Mouse (Mus musculus) adrenal gland, adult (tissue): ENCODE data around the gene Meaf6.

Source experiments
- DNase-seq, 2 experiments: peaks; one replicate each; pipeline ENCODE4 v3.0.0; 2022 to 2023; ENCODE audit warnings: low spot score in 1 of 2; ENCODE audit not compliant: inconsistent age in 2 of 2

Gene Meaf6

DNA sequence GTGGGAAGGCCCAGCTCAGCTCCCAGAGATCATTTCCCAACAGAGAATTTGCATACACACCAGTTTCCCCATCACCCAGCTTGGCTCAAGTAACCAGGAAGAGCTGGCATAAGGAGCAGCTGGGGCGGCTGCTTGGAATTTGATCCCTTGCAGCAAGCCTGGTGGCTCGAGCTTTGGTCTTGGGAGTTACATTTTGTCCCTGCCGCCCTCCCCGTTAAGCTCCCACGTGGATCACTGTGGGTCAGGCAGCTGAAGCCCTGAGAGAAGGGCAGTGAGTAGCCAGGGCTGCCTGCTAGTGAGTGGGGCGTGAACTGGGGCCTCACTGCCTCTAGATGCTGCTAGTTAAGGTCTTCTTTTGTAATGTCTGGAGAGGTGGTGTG lies 30.8 kb downstream of the Meaf6 start:
- no peak for DNase-seq

DNA sequence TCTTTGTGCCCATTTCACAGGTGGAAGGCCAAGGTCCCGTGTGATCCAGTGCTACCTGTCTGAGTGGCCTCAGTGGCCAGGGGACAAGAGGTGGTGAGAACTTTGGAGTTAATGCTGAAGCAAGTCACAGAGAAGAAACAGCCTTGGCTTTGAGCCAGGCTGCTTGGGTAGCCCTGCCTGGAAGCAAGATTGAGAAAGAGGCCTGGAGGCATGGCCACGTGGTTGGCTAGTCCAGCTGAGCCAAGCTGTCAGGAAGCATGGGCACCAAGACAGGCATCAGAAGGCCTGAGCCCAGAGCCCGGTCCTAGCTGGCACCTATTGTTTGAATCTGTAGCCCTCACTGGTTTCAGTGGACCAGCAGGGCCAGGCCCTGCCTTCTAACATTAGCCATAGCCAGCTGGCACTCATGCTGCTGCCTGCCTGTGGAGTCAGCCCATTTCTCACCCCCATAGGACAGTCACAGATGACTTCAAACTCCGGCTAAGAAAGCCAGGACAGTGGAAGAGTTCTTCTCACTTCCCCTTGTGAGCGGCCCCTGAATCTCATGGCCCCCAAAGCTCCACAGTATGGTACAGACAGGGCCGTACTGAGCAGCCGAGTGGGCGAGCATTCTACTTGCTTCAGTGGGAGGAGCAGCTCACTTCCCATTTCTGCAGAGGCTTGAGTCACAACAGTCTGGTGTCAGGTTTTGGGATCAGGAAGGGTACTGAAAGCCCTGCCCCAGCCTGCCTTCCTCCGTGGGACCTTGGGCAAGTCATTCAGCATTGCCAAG lies 31.3 kb downstream of the Meaf6 start:
- DNase-seq = peak; percentile 78 to 93

DNA sequence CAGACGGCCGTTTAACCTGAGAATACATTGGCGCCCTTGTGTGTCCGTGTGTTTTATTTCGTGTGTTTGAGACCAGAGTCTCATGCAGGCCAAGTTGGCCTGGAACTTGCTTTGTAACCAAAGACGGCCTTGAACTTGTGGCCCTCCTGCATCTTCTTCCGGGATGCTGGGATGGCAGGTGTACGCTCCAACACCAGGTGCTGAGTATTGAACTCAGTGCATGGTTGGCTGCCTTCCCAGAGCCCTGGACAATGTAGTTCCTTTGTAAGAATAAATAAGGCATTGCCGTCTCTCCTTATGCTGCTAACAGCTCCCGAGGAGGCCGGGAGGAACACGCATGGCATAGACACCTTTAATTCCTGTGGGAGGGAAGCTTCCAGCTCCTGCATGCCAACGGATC lies 32.0 kb downstream of the Meaf6 start:
- no peak for DNase-seq

DNA sequence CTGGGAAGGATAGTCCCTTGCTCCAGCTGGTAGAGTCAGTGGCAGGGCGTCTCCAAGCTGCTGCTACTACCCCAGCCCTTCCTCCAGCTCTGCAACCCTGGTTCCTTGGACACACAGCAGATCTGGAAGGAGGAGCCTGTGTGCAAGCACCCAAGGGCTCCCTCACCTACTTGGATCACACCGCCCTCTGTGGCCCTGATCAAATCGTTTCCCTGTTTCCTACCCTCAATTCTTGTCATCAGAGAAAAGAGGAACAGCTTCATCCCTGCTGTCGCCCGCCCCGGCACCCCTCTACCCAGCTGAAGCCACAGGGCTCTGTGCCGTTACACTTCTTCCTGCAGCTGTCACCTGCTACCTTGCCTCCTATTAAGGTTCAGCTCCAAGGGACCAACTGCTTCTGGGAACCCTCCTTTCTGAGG lies 33.0 kb downstream of the Meaf6 start:
- peak in 1 of 2 experiments; percentile 75 for DNase-seq

DNA sequence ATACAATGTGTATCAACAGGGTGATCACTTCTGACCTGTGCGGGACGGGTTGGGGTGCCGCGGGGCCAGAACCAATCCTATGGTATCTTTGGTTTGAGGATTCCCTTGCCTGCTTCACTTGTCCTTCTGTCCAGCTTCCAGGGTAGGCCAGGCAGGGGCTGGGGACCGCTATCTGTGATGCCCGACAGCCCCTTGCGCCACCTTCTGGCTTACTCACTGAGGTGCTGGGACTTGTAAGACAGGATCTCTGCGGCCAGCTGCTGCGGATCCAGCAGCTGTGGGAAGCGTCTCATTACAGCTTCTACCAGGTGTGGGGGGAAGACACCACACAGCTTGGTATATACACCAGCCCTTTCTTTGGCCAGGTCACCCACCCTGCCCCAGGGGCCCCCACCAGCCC lies 34.1 kb downstream of the Meaf6 start:
- peak in 1 of 2 experiments; percentile 49 for DNase-seq

DNA sequence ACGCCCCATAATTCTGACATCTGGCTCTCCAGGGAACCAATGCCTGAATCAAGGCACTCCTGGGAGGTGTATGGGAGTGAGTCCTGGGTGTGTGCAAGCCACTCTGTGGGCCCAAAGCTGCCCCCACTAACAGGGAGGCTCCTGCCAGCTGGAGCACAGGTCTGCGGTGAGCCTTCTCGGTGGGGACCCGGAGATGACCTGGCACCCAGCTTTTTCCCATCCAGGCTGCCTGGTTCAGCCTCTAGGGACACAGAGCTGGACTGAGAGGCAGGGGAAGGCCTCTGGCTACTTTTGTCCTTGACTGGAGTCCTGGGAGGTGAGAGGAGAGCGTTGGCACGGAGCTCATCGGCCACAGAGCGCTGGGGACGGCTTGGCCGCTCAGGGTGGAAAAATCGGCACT lies 34.8 kb downstream of the Meaf6 start:
- peak in 1 of 2 experiments; percentile 63 for DNase-seq

DNA sequence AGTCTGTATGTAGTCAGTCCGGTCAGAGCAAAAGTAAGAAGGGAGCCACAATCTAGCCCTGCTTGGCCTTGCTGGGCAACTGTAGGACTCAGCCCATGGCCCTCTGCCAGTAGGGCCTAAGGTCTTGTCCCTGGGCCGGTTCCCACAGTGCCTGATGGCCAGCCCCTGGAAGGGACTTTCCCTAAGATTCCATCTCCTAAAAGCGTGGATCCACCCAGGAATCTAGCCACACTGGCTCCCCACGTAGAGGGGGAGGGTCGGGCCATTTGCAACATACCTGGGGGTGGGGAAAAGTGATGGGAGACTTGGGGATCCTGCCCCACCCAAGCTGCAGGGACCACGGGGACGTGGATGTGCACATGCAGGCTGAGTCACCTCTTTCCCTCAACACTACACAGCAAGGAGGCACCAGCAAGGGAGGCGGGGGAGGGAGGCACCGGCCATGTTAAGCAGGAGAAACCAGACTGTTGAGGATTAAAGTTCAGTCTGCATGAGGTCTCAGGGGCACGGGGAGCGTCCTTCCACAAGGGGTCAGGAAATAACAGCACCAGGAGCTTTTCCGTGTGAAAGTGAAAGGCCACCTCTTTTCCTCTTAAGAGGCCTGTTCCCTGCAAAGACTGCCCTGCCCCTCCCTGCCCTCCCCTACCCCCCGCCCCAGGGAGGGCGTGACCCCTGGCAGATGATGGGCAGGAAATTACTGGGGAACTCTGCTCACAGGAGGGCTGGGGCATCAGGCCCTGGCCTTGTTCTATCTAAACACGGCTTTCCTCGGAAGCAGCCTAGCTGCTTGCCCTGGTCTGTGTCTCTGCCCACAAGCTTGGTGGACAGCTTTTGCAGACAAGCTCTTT lies 37.7 kb downstream of the Meaf6 start:
- DNase-seq = peak; percentile 84 to 97

DNA sequence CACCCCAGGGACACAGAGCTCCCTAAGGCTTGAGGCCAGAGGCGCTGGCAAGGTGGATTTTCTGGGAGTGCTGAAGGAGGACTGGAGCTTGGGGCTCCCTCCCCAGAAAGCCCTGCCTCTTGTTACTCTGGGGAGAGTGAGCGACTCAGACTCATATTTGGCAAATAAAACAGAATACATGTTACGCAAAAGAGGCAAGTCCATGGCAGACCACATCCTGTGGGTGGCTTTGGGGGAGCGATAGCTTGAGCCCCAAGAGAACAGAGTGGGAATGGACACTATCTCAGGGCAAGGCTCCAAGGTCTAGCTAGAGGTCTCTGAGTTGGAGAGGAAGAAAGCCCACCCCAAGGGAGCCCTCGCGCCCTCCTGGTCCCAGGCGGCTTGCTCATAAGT lies 38.3 kb downstream of the Meaf6 start:
- no peak for DNase-seq

DNA sequence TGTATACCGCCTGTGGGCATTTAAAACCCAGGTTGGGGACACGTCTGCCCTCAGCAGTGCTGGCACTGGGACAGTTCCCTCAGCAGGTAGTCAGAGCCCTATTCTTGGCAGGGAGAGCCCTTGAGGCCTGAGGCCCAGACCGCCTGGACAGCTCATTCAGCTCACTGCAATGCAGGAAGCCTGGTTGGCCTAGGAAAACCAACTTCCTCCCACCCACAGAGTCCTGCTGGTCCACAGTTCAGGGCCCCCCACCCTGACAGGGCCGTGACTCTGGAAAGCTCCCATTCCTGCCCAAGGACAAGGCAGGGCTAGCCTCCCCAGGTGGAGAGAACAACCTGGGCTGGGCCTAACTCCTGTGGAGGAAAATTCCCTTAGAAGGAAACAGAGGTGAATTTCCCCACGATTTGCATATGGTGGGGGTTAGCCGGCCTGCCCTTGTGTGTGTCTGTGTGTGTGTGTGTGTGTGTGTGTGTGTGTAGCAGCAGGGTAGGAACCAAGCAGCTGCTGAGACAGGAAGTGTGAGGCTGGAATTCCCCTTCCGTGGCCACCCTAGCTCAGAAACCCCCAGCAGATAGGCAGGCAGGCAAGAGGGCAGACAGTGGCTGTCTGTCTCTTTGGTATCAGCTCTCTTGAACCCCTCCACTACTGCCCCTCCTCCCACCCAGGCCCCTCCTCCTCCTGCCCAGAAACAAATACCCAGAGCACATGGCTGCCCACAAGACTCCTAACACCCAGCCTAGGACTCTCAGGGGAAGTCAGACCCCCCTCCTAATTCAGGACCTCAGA lies 39.7 kb downstream of the Meaf6 start:
- DNase-seq = peak; percentile 37 to 77

DNA sequence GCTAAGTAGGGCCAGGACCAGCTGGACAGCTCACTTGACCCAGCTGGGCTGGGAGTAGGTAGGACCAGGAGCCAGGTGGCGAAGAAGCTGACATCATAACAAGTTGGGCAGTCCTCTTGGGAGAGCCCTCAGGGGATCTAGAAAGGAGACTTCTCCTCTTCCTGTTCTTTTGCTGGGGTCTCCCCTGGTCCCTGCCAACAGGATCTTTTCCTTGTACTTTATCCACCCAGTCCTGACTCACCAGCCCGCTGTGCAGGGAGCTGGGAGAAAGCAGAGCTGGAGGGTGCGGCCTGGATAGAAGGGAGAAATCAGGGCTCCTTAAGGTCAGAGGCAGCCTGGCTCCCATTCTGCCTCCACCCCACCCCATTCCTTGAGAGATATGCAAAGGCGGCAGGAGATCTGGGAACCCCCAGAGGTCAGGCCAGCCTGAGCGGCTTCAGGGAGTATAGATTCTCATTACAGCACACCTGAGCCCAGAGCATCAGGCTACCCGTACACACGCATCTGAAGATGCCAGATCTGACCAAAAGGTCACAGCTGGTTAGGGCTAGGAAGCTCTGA lies 40.5 kb downstream of the Meaf6 start:
- DNase-seq = peak in 1 of 2 experiments; percentile 54

DNA sequence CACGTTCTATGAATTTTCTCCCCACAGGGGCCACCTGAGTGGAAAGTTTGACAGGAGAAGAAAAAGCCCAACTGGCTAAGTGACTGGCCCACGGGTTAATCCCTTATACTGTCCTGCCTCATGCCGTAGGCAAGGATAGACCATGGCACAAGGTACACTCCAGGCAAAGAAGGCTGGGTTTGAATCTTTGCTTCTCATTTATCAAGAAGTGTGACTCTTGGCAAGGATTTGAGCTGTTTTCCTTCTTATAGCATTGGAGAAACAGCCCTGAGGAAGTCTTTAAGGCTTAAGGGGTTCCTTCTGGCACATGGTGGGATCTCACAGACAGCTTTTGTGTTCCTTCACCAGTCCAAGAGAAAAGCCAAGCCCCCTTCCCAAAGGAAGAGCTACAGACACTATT lies 41.3 kb downstream of the Meaf6 start:
- no peak for DNase-seq

DNA sequence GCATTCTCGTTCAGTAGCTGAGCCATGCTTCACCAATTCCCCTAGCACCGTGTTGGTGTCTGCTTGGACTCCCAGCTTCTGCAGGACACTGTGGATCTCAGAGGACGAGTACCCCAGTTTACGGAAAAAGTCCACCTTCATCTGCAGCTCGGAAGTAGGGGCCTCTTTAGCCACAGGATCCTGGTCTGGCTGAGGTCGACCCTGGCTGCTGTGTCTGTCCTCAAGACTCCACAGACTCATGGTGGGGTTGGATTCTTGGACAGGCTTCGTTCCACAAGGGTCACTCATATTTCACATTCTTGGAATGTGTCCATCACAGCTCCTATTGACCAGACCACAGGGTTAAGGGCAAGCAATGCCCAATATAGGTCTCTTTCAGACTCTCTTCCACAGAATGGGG lies 41.8 kb downstream of the Meaf6 start:
- no peak for DNase-seq

DNA sequence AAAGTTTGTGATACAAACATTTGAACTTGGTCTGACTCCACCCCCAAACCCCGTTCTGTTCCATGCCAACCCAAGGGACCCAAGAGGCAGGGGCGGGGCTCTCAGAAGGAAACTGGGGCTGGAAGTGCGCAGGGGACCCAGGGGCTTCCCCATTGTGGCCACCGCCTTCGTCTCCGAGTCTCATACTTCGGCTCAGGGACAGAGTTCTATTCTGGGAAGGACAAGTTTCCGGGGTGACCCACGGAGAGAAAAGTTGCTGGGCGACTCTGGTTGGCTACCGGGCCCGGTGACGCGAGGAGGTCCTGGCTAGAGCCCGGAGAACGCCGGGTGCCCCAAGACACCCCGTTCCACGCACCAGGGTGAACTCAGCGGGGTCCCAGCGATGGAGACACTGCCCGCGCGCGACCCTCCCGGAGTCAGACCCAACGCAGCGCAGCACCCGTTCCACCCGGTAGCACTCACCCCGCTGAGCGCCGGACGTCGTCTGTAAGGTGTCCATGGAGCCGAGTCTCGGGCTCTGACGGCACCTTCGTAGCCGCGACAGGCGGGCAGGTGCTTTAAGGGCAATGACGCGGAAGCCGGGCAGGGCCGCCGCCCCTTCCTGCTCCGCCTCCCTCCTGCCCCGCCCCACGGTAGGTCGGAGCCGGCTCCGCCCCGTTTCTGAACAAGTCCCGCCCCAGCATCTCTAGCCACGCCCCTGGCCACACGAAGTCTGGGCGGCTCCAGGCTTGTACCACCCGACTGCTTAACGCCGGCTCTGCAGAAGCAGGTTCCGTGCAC lies 42.6 kb downstream of the Meaf6 start, which contains the start of gene Zc3h12a:
Zc3h12a (minus strand) TSS at position 536 of the 780 bp plus-strand sequence.
- peak; percentile 93 to 98 for DNase-seq

DNA sequence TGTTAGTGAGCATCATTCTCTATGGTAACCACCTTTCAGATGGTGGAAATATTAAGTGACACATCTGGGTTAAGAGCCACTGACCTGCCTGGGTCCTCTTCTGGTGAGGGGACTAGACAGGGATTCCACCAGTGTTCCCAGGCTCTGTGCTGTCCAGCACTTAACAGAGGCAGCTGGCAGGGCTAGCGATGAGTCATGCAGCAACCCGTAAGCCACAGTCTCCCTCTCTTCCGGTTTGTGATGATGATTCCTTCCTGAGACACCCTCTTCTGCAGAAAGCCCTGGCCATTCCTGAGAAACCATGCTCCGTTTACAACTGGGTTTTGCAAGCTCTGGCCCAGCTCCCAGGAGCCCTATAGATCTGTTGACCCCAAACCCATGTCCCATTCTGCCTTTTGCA lies 46.6 kb downstream of the Meaf6 start:
- DNase-seq = peak; percentile 79 to 89

DNA sequence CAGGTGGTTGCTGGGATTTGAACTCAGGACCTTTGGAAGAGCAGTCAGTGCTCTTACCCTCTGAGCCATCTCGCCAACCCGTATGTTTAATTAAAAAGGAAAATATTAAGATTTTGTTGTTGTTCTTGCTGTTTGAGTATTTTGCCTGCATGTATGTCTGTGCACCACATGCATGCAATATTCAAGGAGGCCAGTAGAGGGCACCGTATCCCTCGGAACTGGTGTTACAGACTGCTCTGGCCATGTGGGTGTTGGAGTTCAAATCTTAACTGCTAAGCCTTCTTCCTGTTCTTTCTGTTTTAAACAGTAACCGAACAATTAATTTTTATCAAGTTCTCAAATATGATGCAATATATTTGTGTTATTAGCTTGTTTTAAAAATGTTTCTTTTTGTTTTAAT lies 47.5 kb downstream of the Meaf6 start:
- peak; percentile 71 to 91 for DNase-seq

DNA sequence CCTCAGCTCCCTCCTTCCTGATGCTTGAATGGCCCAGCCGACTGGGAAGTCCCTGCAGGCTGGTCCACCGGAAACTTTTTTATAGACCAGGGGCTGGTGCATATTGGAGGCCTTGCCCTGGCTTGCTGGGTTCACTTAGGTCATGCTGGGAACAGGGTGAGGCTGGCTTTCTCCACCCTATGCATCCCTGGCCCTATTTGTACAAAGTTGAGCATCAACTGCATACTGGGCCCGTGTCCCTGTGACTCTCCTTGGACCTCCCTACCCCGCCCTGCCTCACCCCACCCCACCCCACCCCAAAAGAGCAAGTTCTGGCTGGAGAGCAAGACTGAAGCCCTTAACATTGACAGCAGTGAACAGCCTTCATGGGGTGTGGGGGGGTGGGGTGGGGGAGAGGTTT lies 49.3 kb downstream of the Meaf6 start:
- no peak for DNase-seq

DNA sequence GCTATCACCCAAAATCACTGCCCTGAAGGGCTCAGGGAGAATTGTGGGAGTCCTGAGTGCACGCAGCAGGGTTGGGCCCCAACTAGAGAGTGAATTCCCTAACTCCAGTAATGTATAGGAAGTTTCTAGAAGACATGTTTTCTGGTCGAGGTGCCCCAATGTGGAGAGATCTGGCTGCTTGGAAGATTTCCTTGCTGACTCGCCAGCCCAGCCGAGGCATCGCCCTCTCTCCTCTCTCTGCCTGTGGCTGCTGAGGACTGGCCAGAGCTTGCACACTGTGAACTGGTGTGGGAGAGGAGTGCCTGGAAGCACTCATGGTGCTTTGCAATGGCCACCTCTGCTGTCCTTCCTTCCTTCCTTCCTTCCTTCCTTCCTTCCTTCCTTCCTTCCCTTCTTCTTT lies 49.7 kb downstream of the Meaf6 start:
- DNase-seq = no peak

DNA sequence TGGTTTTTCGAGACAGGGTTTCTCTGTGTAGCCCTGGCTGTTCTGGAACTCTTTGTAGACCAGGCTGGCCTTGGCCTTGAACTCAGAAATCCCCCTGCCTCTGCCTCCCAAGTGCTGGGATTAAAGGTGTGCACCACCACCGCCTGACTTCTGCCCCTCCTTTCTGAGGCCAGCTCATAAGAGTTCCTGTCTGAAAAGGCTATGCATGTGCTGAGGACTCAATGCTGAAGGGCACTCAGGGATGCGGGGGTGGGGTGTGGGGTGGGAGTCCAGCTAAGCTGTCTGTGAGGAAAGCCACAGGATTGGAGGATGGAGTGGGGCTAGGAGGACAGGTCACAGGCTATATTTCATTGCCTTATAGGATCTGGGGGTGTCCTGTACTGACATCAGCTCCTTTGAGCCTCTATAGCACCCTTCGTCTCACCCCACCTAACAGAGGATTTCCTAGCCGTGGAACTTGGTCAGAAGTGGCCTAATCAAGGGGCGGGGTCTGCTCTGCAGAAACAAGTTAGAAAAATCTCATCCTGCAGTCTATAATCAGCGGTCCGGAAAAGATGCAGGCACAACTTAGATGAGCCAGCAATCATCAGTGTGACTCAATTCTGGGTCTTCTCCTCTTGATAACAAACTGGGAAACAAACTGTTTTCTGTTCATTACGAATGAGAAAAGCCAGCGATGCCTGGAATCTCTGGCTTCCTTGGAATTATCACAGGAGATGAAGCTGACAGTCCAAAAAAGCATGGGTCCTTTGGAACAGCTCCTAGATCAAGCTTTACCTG lies 50.3 kb downstream of the Meaf6 start:
- no peak for DNase-seq

DNA sequence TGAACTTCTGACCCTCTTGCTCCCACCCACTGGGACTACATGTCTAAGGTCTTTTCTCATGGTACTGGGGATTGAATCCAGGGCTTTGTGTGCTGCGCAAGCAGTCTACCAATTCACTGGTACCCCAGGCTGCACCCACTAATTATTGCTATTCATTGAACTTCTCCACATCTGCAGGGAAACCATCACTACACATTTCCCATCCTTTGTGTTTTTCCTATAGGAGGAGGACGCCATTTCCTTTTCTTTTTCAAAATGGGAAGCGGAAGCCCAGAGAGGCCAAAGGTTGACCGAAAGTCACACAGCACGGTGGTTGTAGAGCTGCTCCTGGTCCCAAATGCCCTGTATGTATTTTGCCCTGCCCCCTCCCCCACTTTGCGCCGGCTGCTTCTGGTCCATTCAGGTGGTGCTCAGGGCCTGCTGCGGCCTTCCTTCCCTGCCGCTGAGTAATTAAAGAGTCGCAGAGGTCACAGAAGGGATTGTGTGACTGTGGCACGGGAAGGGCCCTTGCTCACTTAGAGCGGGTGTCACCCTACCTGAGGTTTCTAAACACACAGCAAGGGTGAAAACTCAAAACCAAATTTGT lies 51.5 kb downstream of the Meaf6 start:
- DNase-seq = no peak
